Mouse (Mus musculus) B cell, adult 2 months (primary cell): ENCODE results near the gene Gm4952.
"Not testable (repeated sequence)": the region's sequence is repeated elsewhere in the genome, so short reads cannot be mapped to it uniquely, and the experiment has no call there.

Source experiments
- DNase-seq, 2 experiments: peaks; one replicate each; pipeline ENCODE4 v3.0.0; 2022

The Gm4952 gene

GRCm38 (mm10) chr19:12600684-12601480 is 1.1 kb downstream of the Gm4952 start:
- DNase-seq: no peak

- DNase-seq: no peak
These were observed 8.6 kb downstream of the Gm4952 start for GRCm38 (mm10) chr19:12608336-12608735.

GRCm38 (mm10) chr19:12613646-12614045 is 13.9 kb downstream of the Gm4952 start:
- no peak for DNase-seq

GRCm38 (mm10) chr19:12633176-12633575 is 33.4 kb downstream of the Gm4952 start, which contains the start of gene Glyat:
Gene Glyat, plus strand, starts transcription at chr19:12633308.
- no peak for DNase-seq

- DNase-seq: no peak
These were observed 34.5 kb downstream of the Gm4952 start for GRCm38 (mm10) chr19:12634259-12634658.

GRCm38 (mm10) chr19:12634963-12635362 is 35.2 kb downstream of the Gm4952 start:
- DNase-seq: no peak

GRCm38 (mm10) chr19:12636863-12637262 is 37.1 kb downstream of the Gm4952 start:
- DNase-seq: no peak

- no peak for DNase-seq
These were observed 38.3 kb downstream of the Gm4952 start for GRCm38 (mm10) chr19:12638049-12638448.

- DNase-seq: no peak
These were observed 49.7 kb downstream of the Gm4952 start for GRCm38 (mm10) chr19:12649511-12649910.

- no peak for DNase-seq
These were observed 66.4 kb downstream of the Gm4952 start for GRCm38 (mm10) chr19:12666156-12666555.

- DNase-seq: not testable (repeated sequence)
These were observed 68.8 kb downstream of the Gm4952 start for GRCm38 (mm10) chr19:12668601-12669000.

- no peak for DNase-seq
These were observed 70.4 kb downstream of the Gm4952 start, which contains the start of gene Olfr1442 for GRCm38 (mm10) chr19:12670139-12670538. Gene Olfr1442, plus strand, starts transcription at chr19:12670439.

- DNase-seq: no peak
These were observed 71.3 kb downstream of the Gm4952 start for GRCm38 (mm10) chr19:12671051-12671450.

GRCm38 (mm10) chr19:12677812-12678211 is 78.0 kb downstream of the Gm4952 start, which contains the start of gene Olfr1443:
Gene Olfr1443, plus strand, starts transcription at chr19:12678112.
- no peak for DNase-seq
